Comparison of ENCODE assay signal across 8 mouse cellular contexts in genomic region chr19:5923990-5924712, GRCm38 (mm10). TPM values are rescaled to one million over a fixed set of nuclear protein-coding genes. Genes with fewer than 3 reads are reported as not detected.
DNase-seq lines count a peak whose midpoint lies in the region; ATAC-seq and TF ChIP-seq lines count a peak whose summit lies in the region.

No protein-coding gene starts in this region.

- H3K4me1 ChIP-seq in heart, embryonic 11.5 days (ENCODE audit: control insufficient read depth, insufficient read depth, low read length), result peaks cover 21% of the 10 kb centered on the region
- H3K4me1 ChIP-seq in kidney, embryonic 15.5 days, result peaks cover 62% of the 10 kb centered on the region
- H3K4me1 ChIP-seq in liver, adult 2 months (ENCODE audit: control insufficient read depth, insufficient read depth, low read length), result 0 out of 2 replicates have a peak, but pooled peaks cover 3% of the 10 kb centered on the region

- H3K9ac ChIP-seq in heart, embryonic 11.5 days (ENCODE audit: low read depth, low read length), result peak overlapping the region; percentile 70
- H3K9ac ChIP-seq in kidney, embryonic 15.5 days, result peak overlapping the region; percentile 52
- peak overlapping the region; percentile 61 for H3K9ac ChIP-seq in liver, adult 2 months (ENCODE audit: low read depth, low read length)

- peak; percentile 89 for TF ChIP-seq CTCF in brain, embryonic 14.5 days (IDR thresholded peaks at IDR 0.05; ENCODE audit: borderline replicate concordance, extremely low read depth, insufficient read depth, insufficient read length)
- peak; percentile 83 for TF ChIP-seq CTCF in liver, adult 2 months (IDR thresholded peaks at IDR 0.05; ENCODE audit: low read depth, low read length)

- WGBS in heart, embryonic 11.5 days (ENCODE audit: insufficient replicate concordance), result under 1% methylated on average over 38 of the region's 38 CpGs
- WGBS in kidney, embryonic 15.5 days, result under 1% methylated on average over 38 of the region's 38 CpGs
- under 1% methylated on average over 38 of the region's 38 CpGs for WGBS in liver, adult 2 months

- peak; percentile 60 for ATAC-seq in erythroblast, adult 5-6 weeks (replicated peaks; ENCODE audit: low FRiP score, poor library complexity, severe bottlenecking)
- ATAC-seq in heart, embryonic 11.5 days (replicated peaks; ENCODE audit: insufficient number of reproducible peaks, low FRiP score, low TSS enrichment), result peak; percentile 67
- peak; percentile 68 for ATAC-seq in kidney, embryonic 15.5 days (replicated peaks; ENCODE audit: low FRiP score)
- peak; percentile 78 for ATAC-seq in monocyte, adult 5-6 weeks (replicated peaks; ENCODE audit: insufficient number of reproducible peaks, low FRiP score, low TSS enrichment, poor library complexity, severe bottlenecking)

- H3K79me2 ChIP-seq in liver, adult 2 months (ENCODE audit: control insufficient read depth, insufficient read depth, low read length), result peaks cover 3% of the 10 kb centered on the region; the same call in 1 of the 2 replicates

- DNase-seq in CD4-positive helper T cell, adult 2 months (ENCODE audit: low read depth, low spot score), result peak; percentile 81
- DNase-seq in brain, embryonic 14.5 days (ENCODE audit: low read depth), result peak; percentile 95
- DNase-seq in liver, adult 2 months (ENCODE audit: extremely low read depth, low read depth, low spot score), result peak; percentile 39
- peak; percentile 88 to 97 for DNase-seq in spleen, postnatal 4 days (ENCODE audit: low spot score in 2 of 2)

- no peaks in the 10 kb centered on the region for H3K9me3 ChIP-seq in heart, embryonic 11.5 days (replicated peaks; ENCODE audit: control insufficient read depth, low read length)
- no peaks in the 10 kb centered on the region for H3K9me3 ChIP-seq in kidney, embryonic 15.5 days (replicated peaks)

- H3K4me3 ChIP-seq in heart, embryonic 11.5 days (ENCODE audit: low read depth, low read length), result peak overlapping the region; percentile 71
- H3K4me3 ChIP-seq in kidney, embryonic 15.5 days (replicated peaks), result peak overlapping the region; percentile 53
- H3K4me3 ChIP-seq in liver, adult 2 months (ENCODE audit: insufficient read depth, low read depth, low read length), result peak overlapping the region; percentile 73

- H3K36me3 ChIP-seq in heart, embryonic 11.5 days (ENCODE audit: control insufficient read depth, insufficient read depth, low read length), result no peaks in the 10 kb centered on the region
- peaks cover 15% of the 10 kb centered on the region; the same call in 1 of the 2 replicates for H3K36me3 ChIP-seq in kidney, embryonic 15.5 days
- H3K36me3 ChIP-seq in liver, adult 2 months (ENCODE audit: control insufficient read depth, insufficient read depth, low read length), result no peaks in the 10 kb centered on the region

- peak overlapping the region; percentile 83 for H3K27ac ChIP-seq in heart, embryonic 11.5 days (ENCODE audit: low read depth, low read length)
- H3K27ac ChIP-seq in kidney, embryonic 15.5 days, result peak overlapping the region; percentile 87
- H3K27ac ChIP-seq in liver, adult 2 months (replicated peaks; ENCODE audit: insufficient read depth, low read depth, low read length), result peak overlapping the region; percentile 69

- no peaks in the 10 kb centered on the region for H3K27me3 ChIP-seq in heart, embryonic 11.5 days (ENCODE audit: control insufficient read depth, insufficient read depth, low read length)
- H3K27me3 ChIP-seq in kidney, embryonic 15.5 days, result peaks cover 4% of the 10 kb centered on the region; the same call in 1 of the 2 replicates
- H3K27me3 ChIP-seq in liver, adult 2 months (ENCODE audit: control insufficient read depth, insufficient read depth, low read length), result no peaks in the 10 kb centered on the region

- TF ChIP-seq POLR2A in brain, embryonic 14.5 days (IDR thresholded peaks at IDR 0.05; ENCODE audit: borderline replicate concordance, extremely low read depth, insufficient read depth, insufficient read length, poor library complexity, severe bottlenecking), result no peak
- no peak for TF ChIP-seq POLR2A in liver, adult 2 months (IDR thresholded peaks at IDR 0.05; ENCODE audit: extremely low read depth, insufficient read depth, low read length)

- peak overlapping the region; percentile 93 for H3K4me2 ChIP-seq in heart, embryonic 11.5 days
- H3K4me2 ChIP-seq in kidney, embryonic 15.5 days, result peak overlapping the region; percentile 74

RNA-seq across cellular contexts. Expression of gene Cdc42ep2, which starts 0.5 kb away (rescaled TPM):
- polyA plus RNA-seq in brain, embryonic 14.5 days (2012; rRNA removed), result 11.7 and 13.7 TPM in 2 replicates
- total RNA-seq in erythroblast, adult 5-6 weeks (2015; ENCODE audit: low replicate concordance), result 0.38 and 0.42 TPM in 2 replicates
- 0.42 TPM in 1 of 2 replicates, not detected in the other for total RNA-seq in erythroblast, adult 5-6 weeks (2017; ENCODE audit: low replicate concordance)
- polyA plus RNA-seq in heart, embryonic 11.5 days (2014; fragmentation: Nextera tagmentation; extraction: Ambion mirVana), result 6.3 and 7.6 TPM in 2 replicates
- 13.4 and 15.5 TPM in 2 replicates for polyA plus RNA-seq in kidney, embryonic 15.5 days (2015; fragmentation: Nextera tagmentation; extraction: Ambion mirVana)
- total RNA-seq in liver, adult 2 months (2014; rRNA removed), result 1.7 and 2.1 TPM in 2 replicates
- polyA plus RNA-seq in liver, adult 2 months (2012; rRNA removed), result 2.1 and 2.4 TPM in 2 replicates
- total RNA-seq in monocyte, adult 5-6 weeks (2017), result 14.7 to 32.1 TPM (median 27.0 TPM) in 3 replicates

RNA-seq across cellular contexts. Expression of gene Dpf2, which starts 11.3 kb away (rescaled TPM):
- 180 and 231 TPM in 2 replicates for polyA plus RNA-seq in brain, embryonic 14.5 days (2012; rRNA removed)
- 19.4 and 34.3 TPM in 2 replicates for total RNA-seq in erythroblast, adult 5-6 weeks (2015; ENCODE audit: low replicate concordance)
- total RNA-seq in erythroblast, adult 5-6 weeks (2017; ENCODE audit: low replicate concordance), result 58.8 and 71.4 TPM in 2 replicates
- polyA plus RNA-seq in heart, embryonic 11.5 days (2014; fragmentation: Nextera tagmentation; extraction: Ambion mirVana), result 105 and 119 TPM in 2 replicates
- polyA plus RNA-seq in kidney, embryonic 15.5 days (2015; fragmentation: Nextera tagmentation; extraction: Ambion mirVana), result 166 and 178 TPM in 2 replicates
- total RNA-seq in liver, adult 2 months (2014; rRNA removed), result 10.3 and 10.7 TPM in 2 replicates
- 28.8 and 40.0 TPM in 2 replicates for polyA plus RNA-seq in liver, adult 2 months (2012; rRNA removed)
- 50.3 to 76.6 TPM (median 76.0 TPM) in 3 replicates for total RNA-seq in monocyte, adult 5-6 weeks (2017)

RNA-seq across cellular contexts. Expression of gene Tigd3, which starts 30.2 kb away (rescaled TPM):
- 15.2 and 15.5 TPM in 2 replicates for polyA plus RNA-seq in brain, embryonic 14.5 days (2012; rRNA removed)
- 0.38 and 1.0 TPM in 2 replicates for total RNA-seq in erythroblast, adult 5-6 weeks (2015; ENCODE audit: low replicate concordance)
- 3.1 and 6.1 TPM in 2 replicates for total RNA-seq in erythroblast, adult 5-6 weeks (2017; ENCODE audit: low replicate concordance)
- 1.5 and 2.6 TPM in 2 replicates for polyA plus RNA-seq in heart, embryonic 11.5 days (2014; fragmentation: Nextera tagmentation; extraction: Ambion mirVana)
- 4.2 and 4.7 TPM in 2 replicates for polyA plus RNA-seq in kidney, embryonic 15.5 days (2015; fragmentation: Nextera tagmentation; extraction: Ambion mirVana)
- 0.18 and 0.27 TPM in 2 replicates for total RNA-seq in liver, adult 2 months (2014; rRNA removed)
- polyA plus RNA-seq in liver, adult 2 months (2012; rRNA removed), result 0.16 and 0.24 TPM in 2 replicates
- total RNA-seq in monocyte, adult 5-6 weeks (2017), result 0.64 to 0.97 TPM (median 0.95 TPM) in 3 replicates

RNA-seq across cellular contexts. Expression of gene Pola2, which starts 39.9 kb away (rescaled TPM):
- 33.8 and 56.9 TPM in 2 replicates for polyA plus RNA-seq in brain, embryonic 14.5 days (2012; rRNA removed)
- total RNA-seq in erythroblast, adult 5-6 weeks (2015; ENCODE audit: low replicate concordance), result 24.5 and 44.0 TPM in 2 replicates
- total RNA-seq in erythroblast, adult 5-6 weeks (2017; ENCODE audit: low replicate concordance), result 30.8 and 38.7 TPM in 2 replicates
- 58.9 and 59.2 TPM in 2 replicates for polyA plus RNA-seq in heart, embryonic 11.5 days (2014; fragmentation: Nextera tagmentation; extraction: Ambion mirVana)
- 75.3 and 83.2 TPM in 2 replicates for polyA plus RNA-seq in kidney, embryonic 15.5 days (2015; fragmentation: Nextera tagmentation; extraction: Ambion mirVana)
- 6.7 and 8.3 TPM in 2 replicates for total RNA-seq in liver, adult 2 months (2014; rRNA removed)
- 10.5 and 14.3 TPM in 2 replicates for polyA plus RNA-seq in liver, adult 2 months (2012; rRNA removed)
- total RNA-seq in monocyte, adult 5-6 weeks (2017), result 16.7 to 31.5 TPM (median 26.8 TPM) in 3 replicates

RNA-seq across cellular contexts. Expression of gene Slc25a45, which starts 46.5 kb away (rescaled TPM):
- 2.6 and 3.5 TPM in 2 replicates for polyA plus RNA-seq in brain, embryonic 14.5 days (2012; rRNA removed)
- 14.0 and 14.6 TPM in 2 replicates for total RNA-seq in erythroblast, adult 5-6 weeks (2015; ENCODE audit: low replicate concordance)
- total RNA-seq in erythroblast, adult 5-6 weeks (2017; ENCODE audit: low replicate concordance), result 10.0 and 11.3 TPM in 2 replicates
- 2.1 and 2.3 TPM in 2 replicates for polyA plus RNA-seq in heart, embryonic 11.5 days (2014; fragmentation: Nextera tagmentation; extraction: Ambion mirVana)
- polyA plus RNA-seq in kidney, embryonic 15.5 days (2015; fragmentation: Nextera tagmentation; extraction: Ambion mirVana), result 8.1 and 8.5 TPM in 2 replicates
- total RNA-seq in liver, adult 2 months (2014; rRNA removed), result 8.6 and 13.0 TPM in 2 replicates
- 52.8 and 57.7 TPM in 2 replicates for polyA plus RNA-seq in liver, adult 2 months (2012; rRNA removed)
- total RNA-seq in monocyte, adult 5-6 weeks (2017), result 64.4 to 73.5 TPM (median 69.7 TPM) in 3 replicates

Comparison
In these comparisons a context has a peak if more than half of its experiments do, and no peak if none do; other contexts are left out.
1. Peak in every context shown above with its lines: DNase-seq, ATAC-seq, H3K4me3 ChIP-seq and H3K27ac ChIP-seq.
2. DNase-seq: peak in every context shown above with its lines; median percentile 95 in brain, embryonic 14.5 days; 92 in spleen, postnatal 4 days; 81 in CD4-positive helper T cell, adult 2 months; 39 in liver, adult 2 months.